Mouse (Mus musculus) cerebellum, adult 9-10 months (tissue): ENCODE data around the gene Crb1.
"Not testable (repeated sequence)": the region's sequence is repeated elsewhere in the genome, so short reads cannot be mapped to it uniquely, and the experiment has no call there.

Experiments
- DNase-seq: peaks from one replicate; pipeline ENCODE4 v3.0.0; 2022

Crb1 gene

GRCm38 (mm10) chr1:139376638-139377286 is at the start of gene Crb1:
Gene Crb1 (minus strand): TSS chr1:139377100.
- DNase-seq, result no peak

GRCm38 (mm10) chr1:139425006-139425405 is 48.1 kb upstream of the Crb1 start:
- DNase-seq, result no peak

- DNase-seq, result no peak
Observed at GRCm38 (mm10) chr1:139423931-139424330, 47.0 kb upstream of the Crb1 start.

- no peak for DNase-seq
Observed at GRCm38 (mm10) chr1:139422941-139423340, 46.0 kb upstream of the Crb1 start.

GRCm38 (mm10) chr1:139421875-139422791 is 45.2 kb upstream of the Crb1 start, which contains the start of gene Zbtb41:
Gene Zbtb41 (plus strand): TSS chr1:139422288.
- peak; percentile 89 for DNase-seq

GRCm38 (mm10) chr1:139421521-139421874 is 44.6 kb upstream of the Crb1 start:
- no peak for DNase-seq

GRCm38 (mm10) chr1:139413465-139413864 is 36.6 kb upstream of the Crb1 start:
- DNase-seq, result no peak

- DNase-seq, result not testable (repeated sequence)
Observed at GRCm38 (mm10) chr1:139412365-139412764, 35.5 kb upstream of the Crb1 start.

GRCm38 (mm10) chr1:139407701-139408100 is 30.8 kb upstream of the Crb1 start:
- DNase-seq, result no peak

GRCm38 (mm10) chr1:139405766-139406165 is 28.9 kb upstream of the Crb1 start:
- no peak for DNase-seq

- DNase-seq, result no peak
Observed at GRCm38 (mm10) chr1:139396589-139396988, 19.7 kb upstream of the Crb1 start.

- DNase-seq, result no peak
Observed at GRCm38 (mm10) chr1:139391747-139392146, 14.8 kb upstream of the Crb1 start.

- no peak for DNase-seq
Observed at GRCm38 (mm10) chr1:139379621-139379984, 2.7 kb upstream of the Crb1 start.

- DNase-seq, result no peak
Observed at GRCm38 (mm10) chr1:139378861-139379620, 2.1 kb upstream of the Crb1 start.

GRCm38 (mm10) chr1:139375900-139376299 is 1.0 kb downstream of the Crb1 start:
- DNase-seq, result no peak

GRCm38 (mm10) chr1:139371341-139371740 is 5.6 kb downstream of the Crb1 start:
- no peak for DNase-seq

- DNase-seq, result no peak
Observed at GRCm38 (mm10) chr1:139348566-139348965, 28.3 kb downstream of the Crb1 start.

GRCm38 (mm10) chr1:139346602-139347371 is 30.1 kb downstream of the Crb1 start:
- DNase-seq, result no peak

- no peak for DNase-seq
Observed at GRCm38 (mm10) chr1:139346030-139346601, 30.8 kb downstream of the Crb1 start.

GRCm38 (mm10) chr1:139340178-139340859 is 36.6 kb downstream of the Crb1 start:
- no peak for DNase-seq

- no peak for DNase-seq
Observed at GRCm38 (mm10) chr1:139336997-139337396, 39.9 kb downstream of the Crb1 start.

GRCm38 (mm10) chr1:139328811-139329210 is 48.1 kb downstream of the Crb1 start:
- no peak for DNase-seq
